Comparison of ENCODE assay signal across 8 mouse cellular contexts in the genomic region with DNA sequence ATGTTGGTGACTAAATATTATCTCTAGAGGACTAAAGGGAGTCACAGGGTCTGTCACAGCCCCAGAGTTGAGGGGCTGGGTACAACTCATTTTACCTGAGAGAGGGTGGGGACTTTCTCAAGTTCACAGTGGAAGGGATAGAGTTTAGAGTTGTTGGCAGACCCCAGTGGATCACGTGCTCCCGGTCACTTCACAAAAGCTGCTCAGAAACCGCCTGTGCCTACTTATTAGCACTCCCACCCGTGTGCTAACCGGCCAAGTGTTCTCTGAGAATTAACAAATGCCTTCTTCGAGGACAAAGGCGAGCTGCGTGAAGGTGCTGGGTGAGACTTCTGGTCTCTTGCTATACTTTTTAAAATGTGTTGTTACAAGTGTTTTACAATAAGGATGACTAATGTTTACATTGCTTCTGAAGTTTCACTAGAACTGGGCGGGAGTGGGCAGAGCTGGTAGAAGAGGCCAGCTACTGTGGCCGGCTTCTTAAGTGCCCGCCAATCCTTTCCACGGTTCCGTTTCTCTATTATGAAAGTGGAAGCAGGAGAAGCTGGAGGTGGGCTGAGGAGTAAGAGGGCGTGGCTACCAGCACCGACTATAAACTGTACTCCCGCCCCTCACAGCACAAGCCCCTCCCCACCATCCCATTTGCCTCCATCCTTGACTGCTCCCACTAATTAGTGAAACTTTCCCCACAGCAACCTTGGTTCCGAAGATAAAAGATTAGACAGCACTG. TPM values are rescaled to one million over a fixed set of nuclear protein-coding genes. Genes with fewer than 3 reads are reported as not detected.
DNase-seq lines count a peak whose midpoint lies in the region; ATAC-seq lines count a peak whose summit lies in the region.

No protein-coding gene starts in this region.

- H3K9ac ChIP-seq in hindbrain, embryonic 15.5 days: no peak overlapping the region
- H3K9ac ChIP-seq in hindbrain, embryonic 12.5 days: no peak overlapping the region
- no peak overlapping the region for H3K9ac ChIP-seq in limb, embryonic 15.5 days

- no peak overlapping the region for H3K4me3 ChIP-seq in hindbrain, embryonic 15.5 days
- no peak overlapping the region for H3K4me3 ChIP-seq in hindbrain, embryonic 12.5 days
- peak overlapping the region; percentile 18 for H3K4me3 ChIP-seq in limb, embryonic 15.5 days

- DNase-seq in forelimb bud, embryonic 11.5 days (ENCODE audit: low read depth, low spot score): peak; percentile 8
- DNase-seq in retina, postnatal 1 day: peak; percentile 43
- no peak for DNase-seq in gastrocnemius, postnatal 25 days
- DNase-seq in layer of hippocampus, postnatal 36 days: no peak
- DNase-seq in cerebellum, adult 9-11 months: no peak

- H3K4me2 ChIP-seq in hindbrain, embryonic 15.5 days: no peak overlapping the region; the same call in 1 of the 2 replicates
- H3K4me2 ChIP-seq in hindbrain, embryonic 12.5 days (replicated peaks): no peak overlapping the region; the same call in 1 of the 2 replicates
- peak overlapping the region; percentile 30 for H3K4me2 ChIP-seq in limb, embryonic 15.5 days

- H3K27me3 ChIP-seq in hindbrain, embryonic 15.5 days: no peaks in the 10 kb centered on the region
- no peaks in the 10 kb centered on the region for H3K27me3 ChIP-seq in hindbrain, embryonic 12.5 days
- no peaks in the 10 kb centered on the region for H3K27me3 ChIP-seq in limb, embryonic 15.5 days

- no peaks in the 10 kb centered on the region for H3K9me3 ChIP-seq in hindbrain, embryonic 15.5 days
- H3K9me3 ChIP-seq in hindbrain, embryonic 12.5 days (replicated peaks): no peaks in the 10 kb centered on the region
- no peaks in the 10 kb centered on the region for H3K9me3 ChIP-seq in limb, embryonic 15.5 days

- H3K27ac ChIP-seq in hindbrain, embryonic 15.5 days (replicated peaks): no peak overlapping the region
- H3K27ac ChIP-seq in hindbrain, embryonic 12.5 days: no peak overlapping the region
- no peak overlapping the region for H3K27ac ChIP-seq in limb, embryonic 15.5 days

- H3K4me1 ChIP-seq in hindbrain, embryonic 15.5 days (replicated peaks): no peaks in the 10 kb centered on the region
- H3K4me1 ChIP-seq in hindbrain, embryonic 12.5 days: no peaks in the 10 kb centered on the region
- no peaks in the 10 kb centered on the region for H3K4me1 ChIP-seq in limb, embryonic 15.5 days

- 49% methylated on average over 17 of the region's 17 CpGs for WGBS in hindbrain, embryonic 15.5 days
- WGBS in hindbrain, embryonic 12.5 days: 50% methylated on average over 17 of the region's 17 CpGs
- WGBS in limb, embryonic 15.5 days: 29% methylated on average over 17 of the region's 17 CpGs

- 0 out of 2 replicates have a peak, but pooled peaks have one; percentile 15 for ATAC-seq in hindbrain, embryonic 15.5 days (ENCODE audit: low FRiP score, low read depth)
- ATAC-seq in hindbrain, embryonic 12.5 days (ENCODE audit: low FRiP score): no peak
- ATAC-seq in limb, embryonic 15.5 days (ENCODE audit: insufficient number of reproducible peaks, low FRiP score, low TSS enrichment, low read depth): no peak

- H3K36me3 ChIP-seq in hindbrain, embryonic 15.5 days: no peaks in the 10 kb centered on the region
- H3K36me3 ChIP-seq in hindbrain, embryonic 12.5 days: no peaks in the 10 kb centered on the region
- H3K36me3 ChIP-seq in limb, embryonic 15.5 days: no peaks in the 10 kb centered on the region

RNA-seq across cellular contexts. Expression of a gene that starts 11.5 kb away (rescaled TPM):
- polyA plus RNA-seq in hindbrain, embryonic 15.5 days (2015; fragmentation: Nextera tagmentation; extraction: Ambion mirVana): 0.10 TPM in 1 of 2 replicates, not detected in the other
- not detected in 2 replicates for polyA plus RNA-seq in hindbrain, embryonic 12.5 days (2016; fragmentation: Nextera tagmentation; extraction: Ambion mirVana)
- polyA plus RNA-seq in limb, embryonic 15.5 days (2015; fragmentation: Nextera tagmentation; extraction: Ambion mirVana): not detected in 2 replicates
- total RNA-seq in gastrocnemius, postnatal 25 days (2021): under 1 TPM in 1 of 2 experiments, not detected in 1; 0.13 TPM
- under 1 TPM in 1 of 2 experiments, not detected in 1; 0.35 TPM for total RNA-seq in layer of hippocampus, postnatal 36 days (2021)

RNA-seq across cellular contexts. Expression of a gene that starts 21.1 kb away (rescaled TPM):
- polyA plus RNA-seq in hindbrain, embryonic 15.5 days (2015; fragmentation: Nextera tagmentation; extraction: Ambion mirVana): 0.30 and 0.47 TPM in 2 replicates
- polyA plus RNA-seq in hindbrain, embryonic 12.5 days (2016; fragmentation: Nextera tagmentation; extraction: Ambion mirVana): 0.26 and 0.51 TPM in 2 replicates
- 5.0 and 5.1 TPM in 2 replicates for polyA plus RNA-seq in limb, embryonic 15.5 days (2015; fragmentation: Nextera tagmentation; extraction: Ambion mirVana)
- total RNA-seq in gastrocnemius, postnatal 25 days (2021): under 1 TPM; 0.38 to 0.67 TPM
- 1 to 10 TPM; 1.1 to 1.3 TPM for total RNA-seq in layer of hippocampus, postnatal 36 days (2021)

RNA-seq across cellular contexts. Expression of a gene that starts 51.4 kb away (rescaled TPM):
- polyA plus RNA-seq in hindbrain, embryonic 15.5 days (2015; fragmentation: Nextera tagmentation; extraction: Ambion mirVana): 171 and 188 TPM in 2 replicates
- polyA plus RNA-seq in hindbrain, embryonic 12.5 days (2016; fragmentation: Nextera tagmentation; extraction: Ambion mirVana): 147 and 151 TPM in 2 replicates
- polyA plus RNA-seq in limb, embryonic 15.5 days (2015; fragmentation: Nextera tagmentation; extraction: Ambion mirVana): 65.2 and 67.4 TPM in 2 replicates
- total RNA-seq in gastrocnemius, postnatal 25 days (2021): 1 to 10 TPM; 5.8 to 8.4 TPM
- total RNA-seq in layer of hippocampus, postnatal 36 days (2021): 100 to 1,000 TPM; 170 to 179 TPM

Comparison
In these comparisons a context has a peak if more than half of its experiments do, and no peak if none do; other contexts are left out.
1. DNase-seq: peak in forelimb bud, embryonic 11.5 days (single experiment) and retina, postnatal 1 day (single experiment); none in gastrocnemius, postnatal 25 days (single experiment), layer of hippocampus, postnatal 36 days (0 of 2) and cerebellum, adult 9-11 months (single experiment).